Mouse (Mus musculus) Patski (cell line): ENCODE data around the gene Sgsm3. TPM values are rescaled to one million over a fixed set of nuclear protein-coding genes. Genes with fewer than 3 reads are reported as not detected.

Experiments
- ATAC-seq: fragments of 100-300 bp; one replicate; pipeline ENCODE4 v1.8.0; 2021
- CTCF ChIA-PET: fragments of 350-600 bp; sonication (Branson Sonifier 250); formaldehyde crosslinking; loops from one replicate; lab custom pipeline; 2022; ENCODE audit warnings: inconsistent platforms; lab: Charles Lee
- POLR2A ChIA-PET: fragments of 350-600 bp; sonication (Branson Sonifier 250); formaldehyde crosslinking; loops from one replicate; lab custom pipeline; 2022; ENCODE audit warnings: antibody characterized with exemption, inconsistent platforms; lab: Charles Lee
- DNase-seq: peaks from one replicate; pipeline ENCODE4 v3.0.0-alpha.2; 2011; ENCODE audit warnings: low read depth, low spot score
- H3K27me3 ChIP-seq: fragments of 371-371 bp; one replicate; pipeline ENCODE4 v1.5.1; 2021
- CTCF ChIP-seq: fragments of 100-300 bp; IDR thresholded peaks from one replicate; pipeline ENCODE4 v1.5.1; 2021
- in situ Hi-C: fragments of 300-500 bp; cut with MboI; formaldehyde crosslinking; loops from 3 replicates; pipeline ENCODE4 v1.11.1; 2018; ENCODE audit warnings: low pct_unique_long_range_greater_than_20kb, mixed read lengths
- polyA plus RNA-seq: library from polyadenylated mRNA; unstranded; gene quantifications from one replicate; pipeline ENCODE4 v1.2.3, GENCODE M21; 2021

The Sgsm3 gene
- polyA plus RNA-seq, 1 experiment from 2014 or later, result 36.8 TPM

- ChIA-PET CTCF (no interaction called here), POLR2A (no interaction called here)
- no peaks in the 10 kb centered on the region for H3K27me3 ChIP-seq
- no peak for TF ChIP-seq CTCF
- in situ Hi-C loops, result no loop called here
- no peak for ATAC-seq
- DNase-seq, result no peak
These were observed 43.8 kb downstream of the Sgsm3 start for GRCm38 (mm10) chr15:81021377-81021776.

DNA sequence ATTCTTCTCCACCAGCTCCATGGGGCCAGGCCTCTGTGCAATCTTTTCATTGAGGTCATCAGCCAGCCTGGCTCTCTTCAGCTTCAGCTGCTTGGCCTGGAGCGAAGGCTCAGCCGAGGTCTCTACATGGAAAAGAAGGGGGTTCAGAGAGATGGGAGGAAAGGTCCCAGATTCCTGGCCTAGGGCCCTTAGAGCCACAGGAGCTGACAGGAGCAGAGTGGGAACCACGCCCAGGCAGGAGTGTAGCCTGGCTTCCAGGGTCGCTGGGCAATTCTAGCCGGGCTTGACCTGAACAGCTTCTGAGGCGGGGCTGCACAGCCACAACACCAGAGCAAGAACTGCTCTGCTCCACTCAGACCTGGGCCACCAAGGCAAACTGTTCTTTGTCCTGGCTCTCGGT lies 44.9 kb downstream of the Sgsm3 start:
- no peaks in the 10 kb centered on the region for H3K27me3 ChIP-seq
- TF ChIP-seq CTCF, result no peak
- ATAC-seq, result no peak
- CTCF ChIA-PET, result no interaction called here
- POLR2A ChIA-PET, result no interaction called here
- no peak for DNase-seq
- in situ Hi-C loops, result no loop called here

DNA sequence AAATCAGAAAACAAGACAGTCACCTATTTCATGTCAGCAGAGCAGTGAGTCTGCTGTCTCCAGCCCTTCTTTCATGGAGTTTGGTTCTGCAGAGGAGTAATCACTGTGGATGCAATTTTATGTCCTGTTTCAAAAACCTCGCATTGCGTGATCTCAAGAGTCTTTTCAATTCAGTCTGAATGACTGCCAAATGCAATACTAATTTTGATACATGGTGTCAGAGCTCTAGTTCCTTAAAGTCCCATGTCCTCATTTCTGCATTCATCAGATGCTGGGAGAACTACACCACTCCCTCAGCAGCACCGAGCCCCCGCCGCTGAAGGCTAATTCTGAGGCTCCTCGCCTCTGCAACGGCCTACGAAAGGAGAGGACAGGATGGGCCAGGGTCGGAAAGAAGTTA lies 46.3 kb downstream of the Sgsm3 start:
- DNase-seq (no peak), ATAC-seq (no peak)
- in situ Hi-C loops, result no loop called here
- POLR2A ChIA-PET, result no interaction called here
- no peaks in the 10 kb centered on the region for H3K27me3 ChIP-seq
- no peak for TF ChIP-seq CTCF
- CTCF ChIA-PET, result interaction anchor here (1.3 to 6.9 kb wide), 2 partner anchors 32 to 39 kb away, joined by 3 to 59 read pairs; no protein-coding TSS in a partner anchor

DNA sequence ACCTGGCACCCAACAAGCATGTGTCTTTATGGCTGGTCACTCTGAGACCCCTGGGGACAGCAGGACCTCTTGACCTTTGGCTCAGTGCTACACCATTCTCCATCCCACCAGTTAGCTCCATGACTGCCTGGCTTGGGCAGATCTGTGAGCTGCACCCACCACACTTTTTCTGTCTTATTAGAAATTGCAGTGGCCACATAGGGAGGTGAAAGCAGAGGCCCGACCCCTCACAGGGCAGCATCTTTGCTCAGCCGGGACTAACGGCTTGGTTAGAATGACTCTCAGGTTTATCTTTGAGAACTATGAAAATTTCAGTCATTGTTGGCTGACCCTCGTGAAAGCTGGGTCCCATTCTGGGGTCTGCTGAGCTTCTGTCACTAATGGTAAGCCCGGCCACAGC lies 49.3 kb downstream of the Sgsm3 start:
- CTCF ChIA-PET, result interaction anchor here (0.9 to 6.9 kb wide), 14 partner anchors 8 to 289 kb away, joined by 3 to 59 read pairs (median 5); no protein-coding TSS in a partner anchor
- no peaks in the 10 kb centered on the region for H3K27me3 ChIP-seq
- in situ Hi-C loops, result loop anchor here (5.0 kb wide), 2 partner anchors 35 to 170 kb away; no protein-coding TSS in a partner anchor
- DNase-seq (no peak), ATAC-seq (no peak)
- POLR2A ChIA-PET, result interaction anchor here (0.7 to 1.6 kb wide), 3 partner anchors 15 to 36 kb away, joined by 3 to 5 read pairs (median 5); no protein-coding TSS in a partner anchor
- TF ChIP-seq CTCF, result no peak

GRCm38 (mm10) chr15:81027378-81028173 lies 50.0 kb downstream of the Sgsm3 start:
- in situ Hi-C loops, result loop anchor here (5.0 kb wide), 2 partner anchors 35 to 170 kb away; no protein-coding TSS in a partner anchor
- no peaks in the 10 kb centered on the region for H3K27me3 ChIP-seq
- TF ChIP-seq CTCF, result no peak
- ATAC-seq (peak; percentile 83), DNase-seq (peak; percentile 51)
- ChIA-PET POLR2A (interaction anchor here (0.5 to 1.6 kb wide), 4 partner anchors 14 to 213 kb away, joined by 3 to 5 read pairs (median 4); no protein-coding TSS in a partner anchor), CTCF (interaction anchor here (0.9 to 6.9 kb wide), 12 partner anchors 9 to 289 kb away, joined by 3 to 59 read pairs (median 6); no protein-coding TSS in a partner anchor)

DNA sequence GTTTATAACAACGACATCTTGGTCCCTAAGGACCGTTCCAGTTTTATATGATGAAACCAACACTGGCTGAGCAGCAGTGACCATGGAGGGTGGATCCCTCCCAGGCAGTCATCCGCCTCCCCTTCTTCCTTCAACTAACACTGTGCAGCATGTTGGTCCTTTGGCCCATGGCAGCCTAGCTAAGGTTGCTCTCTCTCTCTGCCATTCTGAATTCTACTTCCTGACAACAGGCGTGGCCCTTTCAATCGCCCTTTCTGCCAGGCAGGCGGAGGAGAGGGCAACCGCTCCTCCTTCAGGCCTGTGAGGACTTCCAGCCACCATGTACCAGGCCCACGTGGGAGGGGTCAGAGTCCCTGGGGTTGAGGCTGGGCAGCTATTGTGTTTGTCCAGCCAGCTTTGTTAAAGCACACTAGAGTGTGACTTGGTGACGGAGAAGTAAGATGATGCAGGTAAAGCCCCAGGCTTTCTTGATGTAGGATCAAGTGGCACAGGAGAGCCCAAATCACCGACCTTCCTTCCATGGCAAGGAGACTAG lies 53.4 kb downstream of the Sgsm3 start:
- TF ChIP-seq CTCF, result no peak
- POLR2A ChIA-PET, result interaction anchor here (1.0 kb wide), 1 partner anchor 33 kb away, joined by 4 read pairs; no protein-coding TSS in a partner anchor

DNA sequence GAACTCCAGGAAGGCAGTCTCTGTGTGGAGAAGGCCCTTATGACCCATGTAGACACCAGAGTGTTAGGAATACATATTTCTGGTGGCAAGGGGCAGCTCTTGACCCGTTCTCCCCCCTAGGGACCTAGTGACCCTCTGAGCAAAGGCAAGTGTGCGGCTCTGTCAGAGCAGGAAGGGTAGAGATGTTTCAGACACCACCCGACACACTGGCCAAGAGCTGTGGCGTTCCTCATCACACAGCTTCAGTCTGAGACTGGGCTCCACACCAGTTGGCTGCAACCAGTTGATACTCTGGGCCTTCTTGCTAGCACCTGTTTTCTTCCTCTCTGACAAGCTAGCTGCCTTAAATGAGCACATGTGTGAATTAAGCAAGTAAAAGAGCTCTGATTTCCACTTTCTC lies 54.0 kb downstream of the Sgsm3 start:
- no peak for DNase-seq
- ChIA-PET CTCF (interaction anchor here (1.0 to 3.6 kb wide), 3 partner anchors 11 to 32 kb away, joined by 3 to 23 read pairs (median 7); no protein-coding TSS in a partner anchor), POLR2A (interaction anchor here (0.7 to 1.0 kb wide), 2 partner anchors 29 to 32 kb away, joined by 3 to 4 read pairs; no protein-coding TSS in a partner anchor)
- in situ Hi-C loops, result no loop called here
- ATAC-seq, result no peak
- no peak for TF ChIP-seq CTCF
- H3K27me3 ChIP-seq, result no peaks in the 10 kb centered on the region

More for the DNA sequence above, 53.4 kb downstream of the Sgsm3 start:
- no peaks in the 10 kb centered on the region for H3K27me3 ChIP-seq
- in situ Hi-C loops, result no loop called here
- ATAC-seq (no peak), DNase-seq (no peak)
- CTCF ChIA-PET, result interaction anchor here (1.0 to 3.6 kb wide), 2 partner anchors 11 to 31 kb away, joined by 3 to 23 read pairs; no protein-coding TSS in a partner anchor

DNA sequence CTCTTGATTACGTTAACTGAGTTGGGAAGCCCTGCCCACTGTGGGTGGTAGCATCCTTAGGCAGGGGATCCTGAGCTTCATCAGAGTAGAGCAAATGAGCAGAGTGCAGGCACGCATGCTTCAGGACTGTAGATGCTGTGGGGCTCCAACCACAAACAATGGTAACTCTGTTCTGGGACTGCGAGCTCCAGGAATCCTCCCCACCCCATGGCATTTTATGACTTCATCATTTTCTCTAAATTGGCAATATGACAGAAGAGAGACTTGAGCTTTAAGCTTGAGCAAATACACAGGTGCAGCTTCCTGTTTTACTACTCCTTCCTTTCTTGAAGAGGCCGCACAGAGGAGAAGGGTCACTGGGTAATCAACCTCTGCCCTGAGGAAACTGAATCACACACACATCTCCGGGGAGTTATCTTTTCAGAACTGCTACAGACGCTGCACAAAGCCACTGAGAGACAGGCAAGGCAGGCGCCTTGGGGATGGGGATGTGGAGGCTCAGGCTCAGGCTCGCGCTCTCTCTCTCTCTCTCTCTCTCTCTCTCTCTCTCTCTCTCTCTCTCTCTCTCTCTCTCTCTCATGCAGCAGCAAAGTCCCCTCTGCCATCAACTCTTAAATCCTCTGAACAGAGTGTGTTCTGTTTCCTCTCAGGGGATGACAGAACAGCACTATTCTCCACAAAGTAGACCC lies 55.5 kb downstream of the Sgsm3 start:
- DNase-seq, result peak; percentile 87
- ATAC-seq, result peak; percentile 87
- CTCF ChIA-PET, result interaction anchor here (1.6 to 3.6 kb wide), 3 partner anchors 9 to 30 kb away, joined by 6 to 23 read pairs (median 7); no protein-coding TSS in a partner anchor
- TF ChIP-seq CTCF, result no peak
- H3K27me3 ChIP-seq, result no peaks in the 10 kb centered on the region
- in situ Hi-C loops, result no loop called here
- POLR2A ChIA-PET, result interaction anchor here (0.7 to 1.6 kb wide), 3 partner anchors 10 to 24 kb away, joined by 3 to 7 read pairs (median 5); no protein-coding TSS in a partner anchor

GRCm38 (mm10) chr15:81034119-81034518 lies 56.6 kb downstream of the Sgsm3 start:
- ChIA-PET CTCF (interaction anchor here (1.1 to 3.6 kb wide), 3 partner anchors 8 to 29 kb away, joined by 3 to 23 read pairs (median 5); no protein-coding TSS in a partner anchor), POLR2A (no interaction called here)
- no peak for TF ChIP-seq CTCF
- no peak for ATAC-seq
- in situ Hi-C loops, result no loop called here
- H3K27me3 ChIP-seq, result no peaks in the 10 kb centered on the region
- DNase-seq, result no peak
